Mouse (Mus musculus) intestine, postnatal 0 days (tissue): ENCODE data around the gene Ninl. TPM values are rescaled to one million over a fixed set of nuclear protein-coding genes. Genes with fewer than 3 reads are reported as not detected.

Source experiments
- ATAC-seq: fragments of 200-750 bp; cut with Nextera tagmentation; 2 replicates; pipeline ENCODE4 v1.8.0; 2017; ENCODE audit warnings: mild to moderate bottlenecking, moderate TSS enrichment, moderate library complexity
- H3K27ac ChIP-seq: fragments of 300-500 bp; sonication (generic); 2 replicates; pipeline ENCODE4 v1.5.1; 2014; ENCODE audit warnings: mild to moderate bottlenecking, low read depth, low read length, moderate library complexity
- H3K27me3 ChIP-seq: fragments of 300-500 bp; sonication (generic); replicated peaks from 2 replicates; pipeline ENCODE4 v1.6.1; 2014; ENCODE audit warnings: low read length, mixed read lengths; ENCODE audit not compliant: control insufficient read depth, insufficient read depth
- H3K36me3 ChIP-seq: fragments of 300-500 bp; sonication (generic); 2 replicates; pipeline ENCODE4 v1.6.1; 2014; ENCODE audit warnings: mild to moderate bottlenecking, moderate library complexity; ENCODE audit not compliant: control insufficient read depth, insufficient read depth
- H3K4me1 ChIP-seq: fragments of 300-500 bp; sonication (generic); replicated peaks from 2 replicates; pipeline ENCODE4 v1.6.1; 2014; ENCODE audit warnings: antibody characterized with exemption, low read length, mixed read lengths; ENCODE audit not compliant: control insufficient read depth, insufficient read depth
- H3K4me2 ChIP-seq: fragments of 300-500 bp; sonication (generic); replicated peaks from 2 replicates; pipeline ENCODE4 v1.6.1; 2014; ENCODE audit warnings: low read depth, mild to moderate bottlenecking, moderate library complexity
- H3K4me3 ChIP-seq: fragments of 300-500 bp; sonication (generic); 2 replicates; pipeline ENCODE4 v1.5.1; 2014; ENCODE audit warnings: low read depth, low read length
- H3K9ac ChIP-seq: fragments of 300-500 bp; sonication (generic); 2 replicates; pipeline ENCODE4 v1.6.1; 2014; ENCODE audit warnings: mild to moderate bottlenecking, low read depth, low read length
- H3K9me3 ChIP-seq: fragments of 300-500 bp; sonication (generic); 2 replicates; pipeline ENCODE4 v1.6.1; 2016; ENCODE audit warnings: mixed run types; ENCODE audit not compliant: control insufficient read depth
- CTCF ChIP-seq: sonication (generic); IDR thresholded peaks from 2 replicates; pipeline ENCODE4 v1.5.1; 2016; ENCODE audit warnings: low read depth, mild to moderate bottlenecking, control low read depth, antibody characterized with exemption, moderate library complexity
- WGBS: fragments of 180-500 bp; shearing (Covaris S2); extraction: QIAGEN DNeasy Blood & Tissue Kit; methylation state at CpG from one replicate; pipeline ENCODE4 v1.1.7; 2014; 5-methylcytosine and 5-hydroxymethylcytosine counted together
- polyA plus RNA-seq: library from polyadenylated mRNA; unstranded; fragments of >200 nt; fragmentation: Nextera tagmentation; extraction: Ambion mirVana; gene quantifications from 2 replicates; pipeline ENCODE4 v1.2.1, GENCODE M21; 2015

The Ninl gene
- polyA plus RNA-seq, 1 experiment from 2014 or later, result 1.5 TPM

GRCm38 (mm10) chr2:150923026-150923425, 116.2 kb downstream of the Ninl start:
- ATAC-seq, result no peak
- Histone ChIP-seq H3K9me3 (no peaks in the 10 kb centered on the region), H3K36me3 (no peaks in the 10 kb centered on the region), H3K27me3 (no peaks in the 10 kb centered on the region), H3K27ac (no peak overlapping the region), H3K9ac (no peak overlapping the region), H3K4me1 (no peaks in the 10 kb centered on the region), H3K4me3 (no peak overlapping the region), H3K4me2 (no peak overlapping the region)
- no peak for TF ChIP-seq CTCF
- WGBS, result 93% methylated on average over 3 of the region's 3 CpGs

DNA sequence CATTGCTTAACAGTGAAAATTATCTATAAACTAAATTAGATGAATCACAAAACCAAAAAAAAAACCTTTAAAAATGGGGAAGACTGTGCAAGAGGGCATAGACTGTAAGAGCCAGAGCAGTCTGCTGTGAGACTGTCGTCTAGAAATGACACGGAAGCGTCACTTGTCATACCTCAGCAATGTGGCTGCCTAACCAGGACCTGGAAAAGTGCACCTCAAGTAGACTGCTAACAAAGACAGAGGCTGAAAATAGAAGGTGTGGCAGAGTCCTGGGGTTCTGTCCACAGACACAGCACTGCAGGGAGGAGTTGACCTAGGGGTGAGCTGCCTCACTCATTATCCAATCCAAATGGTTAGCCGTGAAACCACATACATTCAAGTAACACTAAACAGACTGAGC, 117.0 kb downstream of the Ninl start:
- no peak overlapping the region for H3K27ac ChIP-seq
- H3K4me2 ChIP-seq, result no peak overlapping the region
- H3K9ac ChIP-seq, result no peak overlapping the region
- no peaks in the 10 kb centered on the region for H3K27me3 ChIP-seq
- H3K9me3 ChIP-seq, result no peaks in the 10 kb centered on the region
- 0 out of 2 replicates have a peak, but pooled peaks cover 1% of the 10 kb centered on the region for H3K36me3 ChIP-seq
- H3K4me3 ChIP-seq, result no peak overlapping the region
- WGBS, result 85% methylated on average over 4 of the region's 4 CpGs
- no peak for ATAC-seq
- TF ChIP-seq CTCF, result no peak
- no peaks in the 10 kb centered on the region for H3K4me1 ChIP-seq

GRCm38 (mm10) chr2:150921697-150922096, 117.5 kb downstream of the Ninl start:
- Histone ChIP-seq H3K4me1 (no peaks in the 10 kb centered on the region), H3K9ac (no peak overlapping the region), H3K4me3 (no peak overlapping the region), H3K27me3 (no peaks in the 10 kb centered on the region), H3K36me3 (0 out of 2 replicates have a peak, but pooled peaks cover 5% of the 10 kb centered on the region), H3K27ac (no peak overlapping the region), H3K9me3 (no peaks in the 10 kb centered on the region), H3K4me2 (no peak overlapping the region)
- 60% methylated on average over 6 of the region's 6 CpGs for WGBS
- 0 out of 2 replicates have a peak, but pooled peaks have one; percentile 31 for ATAC-seq
- no peak for TF ChIP-seq CTCF

GRCm38 (mm10) chr2:150920543-150920942, 118.6 kb downstream of the Ninl start:
- Histone ChIP-seq H3K27ac (no peak overlapping the region), H3K27me3 (no peaks in the 10 kb centered on the region), H3K4me1 (no peaks in the 10 kb centered on the region), H3K4me2 (no peak overlapping the region), H3K9me3 (no peaks in the 10 kb centered on the region), H3K4me3 (no peak overlapping the region), H3K36me3 (0 out of 2 replicates have a peak, but pooled peaks cover 5% of the 10 kb centered on the region), H3K9ac (no peak overlapping the region)
- whole genome bisulfite sequencing, result 88% methylated on average over 3 of the region's 3 CpGs
- ATAC-seq, result no peak
- TF ChIP-seq CTCF, result no peak

DNA sequence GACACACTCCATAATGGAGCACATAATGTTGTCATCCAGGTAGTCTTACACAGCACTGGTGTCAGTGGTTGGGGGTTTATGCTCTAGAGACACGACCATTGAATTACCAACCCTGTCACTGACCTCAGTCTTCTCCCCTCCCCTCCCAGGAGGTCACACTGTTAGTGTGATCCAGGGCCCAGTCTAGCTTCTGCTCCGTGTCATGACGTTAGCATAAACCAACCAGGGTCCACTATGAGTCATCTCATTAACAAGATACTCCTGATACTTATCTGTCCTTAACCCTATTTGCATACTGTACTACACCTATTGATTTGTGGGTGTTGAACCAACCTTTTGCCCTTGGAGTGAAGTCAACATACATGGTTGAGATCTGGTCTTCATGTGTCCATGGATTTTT, 120.5 kb downstream of the Ninl start:
- no peak overlapping the region for H3K4me3 ChIP-seq
- no peak for TF ChIP-seq CTCF
- no peak overlapping the region for H3K4me2 ChIP-seq
- ATAC-seq, result peak; percentile 79
- no peaks in the 10 kb centered on the region for H3K4me1 ChIP-seq
- H3K27me3 ChIP-seq, result no peaks in the 10 kb centered on the region
- H3K36me3 ChIP-seq, result 0 out of 2 replicates have a peak, but pooled peaks cover 5% of the 10 kb centered on the region
- H3K9ac ChIP-seq, result no peak overlapping the region
- H3K9me3 ChIP-seq, result no peaks in the 10 kb centered on the region
- 63% methylated on average over 3 of the region's 3 CpGs for WGBS
- H3K27ac ChIP-seq, result no peak overlapping the region

GRCm38 (mm10) chr2:150915786-150916185, 123.4 kb downstream of the Ninl start:
- Histone ChIP-seq H3K36me3 (0 out of 2 replicates have a peak, but pooled peaks cover 5% of the 10 kb centered on the region), H3K4me3 (no peak overlapping the region), H3K4me2 (no peak overlapping the region), H3K27me3 (no peaks in the 10 kb centered on the region), H3K4me1 (no peaks in the 10 kb centered on the region), H3K27ac (no peak overlapping the region), H3K9me3 (no peaks in the 10 kb centered on the region), H3K9ac (no peak overlapping the region)
- 84% methylated on average over 5 of the region's 5 CpGs for WGBS
- no peak for ATAC-seq
- TF ChIP-seq CTCF, result no peak
